Mouse (Mus musculus) hindlimb bud, embryonic 11.5 days (tissue): ENCODE results near the gene Fat3.

Experiments used
- DNase-seq: peaks from one replicate; pipeline ENCODE4 v3.0.0-alpha.2; 2012; ENCODE audit warnings: low read depth, low spot score; ENCODE audit errors: extremely low spot score

Fat3 gene

DNA sequence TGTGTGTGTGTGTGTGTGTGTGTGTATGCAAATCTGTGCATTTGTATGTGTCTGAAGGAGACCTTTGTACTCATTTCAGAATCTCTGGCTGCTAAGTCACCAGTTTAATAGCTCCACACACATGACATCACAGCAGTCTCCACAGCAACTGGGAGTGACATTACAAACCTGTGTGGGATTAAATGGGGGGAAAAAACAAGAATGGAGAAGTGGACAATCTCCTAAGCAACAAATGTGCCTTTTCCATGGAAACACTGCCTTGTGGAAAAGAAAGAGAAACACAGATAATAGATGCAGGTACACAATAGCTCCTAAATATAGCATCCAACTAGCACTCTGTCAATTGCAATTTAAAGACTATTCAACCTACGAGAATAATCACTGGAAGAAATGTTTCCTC lies 353.4 kb downstream of the Fat3 start:
- no peak for DNase-seq

DNA sequence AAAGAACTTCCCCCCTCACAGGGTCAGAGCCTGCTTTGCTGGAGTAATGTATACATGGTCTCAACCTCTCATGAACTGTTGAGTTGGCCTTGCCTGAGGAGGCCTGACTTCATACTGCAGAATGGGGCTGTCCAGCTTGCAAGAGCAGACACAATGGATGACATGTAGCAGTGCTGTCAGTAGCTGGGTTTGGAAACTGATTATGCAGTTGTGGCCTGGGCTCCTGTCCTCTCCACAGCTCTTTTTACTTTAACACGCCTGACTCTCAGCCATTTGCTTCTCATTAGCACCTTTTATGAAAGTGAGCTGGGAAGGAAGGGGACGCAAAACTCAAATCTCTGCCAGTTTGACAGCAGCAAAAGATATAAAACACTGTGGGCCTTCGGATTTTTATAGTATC lies 356.4 kb downstream of the Fat3 start:
- DNase-seq: no peak

DNA sequence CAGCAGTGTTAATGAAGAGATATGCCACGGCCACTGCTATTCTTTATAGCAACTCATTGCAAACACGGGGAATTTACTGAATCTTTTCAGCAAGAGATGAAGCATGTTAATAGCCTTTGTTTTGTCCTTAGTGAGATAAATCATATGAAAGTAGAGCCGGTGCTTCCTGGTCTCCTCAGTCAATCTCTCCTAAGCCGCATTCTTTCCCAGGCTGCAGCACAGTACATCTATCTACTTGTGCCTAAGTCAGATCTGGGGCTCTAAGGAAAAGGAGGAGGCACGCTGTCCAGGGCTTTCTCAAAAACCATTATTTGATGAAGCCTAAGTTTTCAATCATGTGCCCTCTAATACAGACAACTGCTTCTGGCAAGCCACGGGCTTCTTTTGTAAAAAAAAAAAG lies 361.8 kb downstream of the Fat3 start:
- DNase-seq: no peak

DNA sequence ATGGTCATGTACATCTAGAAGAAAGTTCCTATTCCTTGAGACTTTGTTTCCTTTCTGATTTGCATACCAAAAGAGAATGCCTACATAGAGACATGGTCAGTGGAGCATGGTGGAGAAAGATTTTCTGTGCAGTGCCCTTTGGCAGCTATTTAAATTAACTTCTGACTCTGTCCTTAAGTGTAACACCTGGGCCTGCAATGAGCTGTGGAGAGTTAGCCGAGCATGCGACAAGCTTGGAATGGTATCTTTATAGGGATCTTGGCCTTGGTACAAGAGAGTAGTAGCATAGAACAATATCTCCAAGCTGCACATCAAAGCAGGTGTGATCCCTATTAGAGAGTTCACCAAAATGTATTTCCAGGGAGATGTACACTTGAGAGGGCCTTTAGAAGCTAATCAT lies 368.0 kb downstream of the Fat3 start:
- no peak for DNase-seq

DNA sequence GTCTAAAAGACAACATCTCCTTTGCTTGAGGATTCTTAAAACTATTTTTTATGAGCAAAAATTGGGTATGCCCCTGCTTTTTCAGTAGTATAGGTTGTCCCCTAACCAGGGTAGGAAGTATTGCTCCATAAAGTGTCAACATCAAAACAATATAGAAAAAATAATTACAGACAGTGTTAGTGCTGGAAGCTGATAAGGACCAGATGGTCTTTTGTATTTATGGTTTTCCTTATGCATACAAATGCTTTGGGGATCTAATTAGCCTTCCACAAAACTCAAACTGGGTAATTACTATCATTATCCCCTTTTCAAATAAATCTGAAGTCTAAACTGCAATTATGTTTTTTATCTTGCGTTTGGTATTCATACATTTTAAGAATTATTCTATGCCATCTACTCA lies 368.5 kb downstream of the Fat3 start:
- DNase-seq: no peak

DNA sequence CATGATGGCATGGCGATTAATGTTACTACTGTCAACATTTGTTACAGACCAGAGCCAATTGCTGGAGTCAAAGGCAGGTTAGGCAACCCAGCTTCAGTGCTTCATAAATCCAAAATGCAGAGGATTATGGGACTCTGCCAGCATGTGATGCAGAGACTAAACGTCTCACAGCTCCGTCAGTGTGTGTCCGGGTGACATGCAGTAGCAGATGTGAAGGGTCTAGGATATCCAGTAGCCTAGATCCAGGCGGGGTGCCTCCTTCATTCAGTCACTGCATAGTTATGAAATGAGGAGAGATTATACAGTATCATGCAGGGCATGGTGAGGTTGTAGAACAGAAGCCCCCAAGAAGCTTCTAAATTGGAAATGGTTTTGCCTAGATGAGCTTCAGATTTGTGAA lies 379.3 kb downstream of the Fat3 start:
- no peak for DNase-seq

DNA sequence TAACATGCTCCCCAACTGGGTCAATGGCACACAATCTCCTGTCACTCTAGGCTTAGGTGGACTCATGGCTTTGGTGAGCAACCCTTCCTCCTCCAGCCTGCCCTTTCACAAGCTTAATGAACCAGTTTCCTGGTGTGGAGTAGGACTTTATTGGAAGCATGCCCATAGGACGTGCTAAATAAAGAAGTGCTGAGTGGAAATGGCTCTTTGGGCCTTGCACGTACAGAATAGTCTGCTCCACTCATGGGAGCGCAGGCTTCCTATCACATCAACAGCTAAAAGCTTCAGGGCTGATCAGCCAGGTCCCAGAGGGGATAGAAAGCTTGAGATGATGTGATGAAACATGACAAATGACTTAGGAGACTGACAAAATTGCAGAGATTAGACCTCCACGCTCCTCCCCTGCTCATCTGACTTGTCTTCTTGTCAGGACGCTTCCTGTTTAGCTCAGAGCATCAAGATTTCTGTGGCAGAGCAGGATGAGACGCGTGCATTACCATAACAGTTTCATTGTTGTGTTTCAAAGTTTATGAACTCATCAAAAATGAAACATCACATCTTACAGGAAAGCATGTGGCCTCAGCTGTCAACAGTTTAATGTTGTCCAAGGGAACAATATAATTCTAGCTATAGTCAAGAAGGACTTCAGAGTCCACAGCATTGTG lies 386.1 kb downstream of the Fat3 start:
- DNase-seq: no peak

DNA sequence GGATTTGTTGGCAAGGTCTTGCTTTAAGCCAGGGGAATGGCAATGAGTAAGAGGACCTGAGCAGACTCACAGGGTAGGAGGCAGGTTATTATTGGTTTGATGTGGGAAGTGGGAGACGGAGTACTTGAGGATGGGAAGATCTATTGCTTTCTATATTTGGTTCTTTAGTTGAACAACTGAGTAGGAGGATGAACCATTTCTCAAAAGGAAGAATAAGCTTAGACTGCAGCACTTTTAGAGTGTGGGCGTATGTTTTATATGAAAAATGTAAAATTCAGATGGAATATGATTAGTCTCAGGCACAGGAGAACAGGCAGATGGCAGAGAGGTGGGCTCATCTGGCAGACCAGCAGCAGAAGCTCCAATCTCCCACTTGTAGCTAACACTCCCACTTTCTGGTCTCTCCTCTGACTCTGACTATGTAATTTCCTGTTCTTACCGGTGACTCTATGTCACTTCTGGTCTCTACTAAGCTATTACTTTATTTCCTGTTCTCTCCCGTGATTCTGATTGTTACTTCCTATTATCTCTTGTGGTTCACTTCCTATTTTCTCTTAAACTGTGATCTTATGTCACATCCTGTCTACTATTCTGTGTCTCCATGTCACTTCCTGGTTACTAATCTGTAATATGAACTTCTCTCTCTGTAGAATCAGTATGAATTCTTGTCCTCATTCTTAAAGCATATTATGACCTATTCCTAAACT lies 387.0 kb downstream of the Fat3 start:
- DNase-seq: no peak

DNA sequence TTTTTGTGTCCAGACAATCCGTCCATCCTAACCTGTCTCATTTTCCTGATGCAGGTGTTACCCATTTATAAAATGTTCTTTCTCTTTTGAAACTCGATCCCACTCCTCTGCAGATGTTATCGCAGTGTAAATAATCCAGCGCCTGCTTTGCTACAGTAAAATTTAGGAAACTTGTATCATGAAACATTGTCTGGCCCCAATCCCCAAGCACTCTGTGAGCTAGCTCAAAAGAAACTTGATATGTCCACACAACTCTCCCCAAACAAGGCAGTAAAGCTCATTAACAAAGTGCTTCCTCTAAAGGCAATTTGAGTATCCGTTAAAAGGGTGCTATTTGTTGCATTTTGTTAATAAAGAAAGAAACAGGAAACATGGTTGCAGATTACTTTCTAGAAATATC lies 393.2 kb downstream of the Fat3 start:
- DNase-seq: no peak

DNA sequence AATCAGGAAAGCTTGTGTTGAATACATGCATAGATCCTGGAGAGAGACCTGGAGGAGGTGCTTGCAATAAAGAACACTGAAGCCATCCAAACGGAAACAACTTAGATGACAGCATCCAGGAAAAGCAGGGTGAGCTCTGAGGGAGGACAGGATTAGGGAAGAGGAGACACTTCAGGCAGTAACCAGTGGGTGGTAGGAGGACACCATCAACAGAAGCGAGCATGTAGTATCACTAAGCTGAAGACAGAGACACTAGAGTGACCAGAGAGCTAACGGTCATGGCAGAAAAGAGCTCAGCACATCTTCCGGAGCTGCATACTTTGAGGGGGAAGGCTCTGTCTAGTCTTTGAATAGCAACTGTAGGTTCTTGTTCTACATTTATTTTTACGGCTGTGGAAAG lies 393.7 kb downstream of the Fat3 start:
- DNase-seq: no peak

DNA sequence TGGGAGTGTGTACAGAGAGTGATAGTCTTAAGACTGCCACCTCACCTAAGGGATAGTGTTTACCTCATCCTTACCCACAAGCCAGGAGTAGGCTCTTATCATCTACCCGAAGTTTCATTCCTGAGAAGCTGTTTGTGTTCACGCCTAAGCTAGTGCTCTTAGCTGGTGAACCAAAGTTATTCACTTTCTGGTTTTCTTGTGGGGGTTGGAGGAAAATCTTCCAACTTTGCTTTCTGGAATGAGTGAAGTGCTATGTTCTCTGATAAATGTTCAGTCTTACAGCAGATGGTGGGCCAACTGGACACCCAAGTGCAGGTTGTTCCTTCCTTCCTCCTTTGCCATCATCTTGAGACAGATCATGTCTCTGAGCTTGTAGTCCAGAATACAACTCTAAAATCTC lies 402.5 kb downstream of the Fat3 start:
- no peak for DNase-seq

DNA sequence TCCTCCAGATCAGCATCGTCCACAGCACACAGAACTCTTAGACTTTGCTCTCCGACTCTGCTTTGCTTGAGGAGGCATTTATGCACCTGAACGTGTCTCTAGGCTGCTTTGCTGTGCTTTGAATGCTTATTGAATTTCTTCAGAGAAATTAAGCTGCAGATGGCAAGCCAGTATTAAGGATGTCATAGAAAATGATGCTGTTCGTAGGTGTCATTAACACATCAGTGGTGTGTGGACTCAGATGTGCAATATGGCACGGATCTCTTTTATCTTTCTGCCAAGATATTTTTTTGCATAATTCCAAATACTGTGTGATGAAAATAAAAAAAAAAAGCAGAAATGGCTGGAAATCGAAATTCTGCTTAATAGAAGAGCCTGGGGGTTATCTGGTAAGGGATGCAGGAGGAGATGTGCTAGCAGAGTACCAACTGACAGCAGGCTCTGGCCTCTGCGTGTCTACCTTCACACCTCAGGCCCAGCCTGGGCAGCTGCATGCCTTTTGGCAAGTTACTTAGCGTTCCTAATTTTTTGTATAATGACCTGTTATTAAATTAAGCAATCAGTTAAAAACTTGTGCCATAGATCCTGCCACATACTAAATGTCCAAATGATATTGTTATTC lies 407.9 kb downstream of the Fat3 start:
- no peak for DNase-seq

DNA sequence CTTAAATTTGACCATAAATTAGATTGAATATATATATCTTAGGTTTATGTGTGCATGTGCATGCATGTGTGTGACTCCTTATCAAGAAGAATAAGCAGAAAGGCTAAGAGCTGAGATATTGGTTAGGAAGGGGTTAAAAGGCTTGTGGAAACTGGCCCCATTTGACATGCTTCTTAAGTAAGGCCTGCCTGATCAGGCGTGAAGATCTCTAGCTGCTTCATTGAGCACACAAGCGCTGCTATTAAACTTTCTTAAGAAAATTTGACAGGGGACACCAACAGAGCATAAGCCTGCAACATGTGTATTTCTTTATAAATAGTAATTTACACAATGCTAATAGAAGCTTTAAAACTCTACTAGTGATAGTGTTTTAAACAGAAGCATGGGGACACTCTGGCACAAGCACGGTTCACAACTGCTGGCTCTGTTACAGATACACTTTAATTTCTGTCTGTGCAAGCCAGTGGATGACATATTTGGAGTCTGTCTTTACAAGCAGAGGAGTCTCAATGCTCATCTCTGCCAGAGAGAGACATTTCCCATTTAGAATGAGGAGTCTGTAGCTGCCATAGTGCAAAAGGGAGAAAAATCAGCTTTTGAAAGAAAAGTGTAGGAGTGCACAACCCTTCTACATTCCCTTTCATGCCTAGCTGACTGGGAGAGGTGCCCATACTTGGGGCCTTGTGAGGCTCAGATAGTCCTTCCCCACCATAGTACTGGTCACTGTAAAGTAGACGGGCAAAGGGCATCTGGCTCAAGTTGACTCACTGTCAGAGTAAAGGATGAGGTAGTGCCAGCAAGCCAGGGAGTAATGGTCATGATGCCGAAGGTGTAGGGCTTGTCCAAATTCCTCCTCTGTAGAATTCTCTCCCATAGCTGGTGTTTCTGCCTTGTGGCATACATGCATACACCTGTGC lies 408.8 kb downstream of the Fat3 start:
- no peak for DNase-seq

DNA sequence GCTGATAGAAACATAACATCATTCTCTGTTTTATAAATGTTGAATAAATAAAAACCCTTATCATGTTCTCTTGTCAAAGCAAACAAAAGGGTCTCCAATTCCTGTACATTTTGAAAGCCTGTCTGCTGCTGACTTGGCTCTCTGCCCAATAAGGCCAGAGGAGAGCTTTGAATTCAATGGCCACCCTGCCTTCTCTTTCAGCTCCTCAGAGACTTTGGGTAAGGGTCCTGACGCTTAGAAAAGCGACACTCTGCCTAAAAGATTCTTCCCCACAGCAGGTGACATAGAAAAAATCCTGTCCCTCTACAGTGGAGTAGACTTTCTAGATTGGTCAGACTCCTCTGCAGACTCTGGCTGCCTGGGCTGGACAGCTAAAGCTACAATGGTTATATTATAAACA lies 421.8 kb downstream of the Fat3 start:
- no peak for DNase-seq

DNA sequence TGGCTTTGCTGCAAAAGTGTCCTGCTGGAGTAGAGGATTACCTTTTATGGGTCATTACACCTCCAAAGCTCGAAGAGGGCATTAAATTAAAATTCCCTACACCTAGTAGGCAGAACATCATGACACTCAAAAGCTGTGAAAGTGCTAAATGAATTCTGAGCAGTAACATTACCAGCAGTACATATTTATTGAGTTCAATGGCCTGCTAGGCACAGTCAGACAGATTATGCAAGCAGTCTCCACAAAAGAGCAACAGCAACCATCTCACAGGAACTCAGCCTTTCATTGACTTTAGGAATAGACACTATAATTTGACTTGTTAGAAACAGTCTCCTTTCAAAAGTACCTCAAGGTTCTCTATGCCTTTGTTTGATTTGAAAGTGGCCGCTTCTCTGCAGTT lies 426.4 kb downstream of the Fat3 start:
- no peak for DNase-seq

DNA sequence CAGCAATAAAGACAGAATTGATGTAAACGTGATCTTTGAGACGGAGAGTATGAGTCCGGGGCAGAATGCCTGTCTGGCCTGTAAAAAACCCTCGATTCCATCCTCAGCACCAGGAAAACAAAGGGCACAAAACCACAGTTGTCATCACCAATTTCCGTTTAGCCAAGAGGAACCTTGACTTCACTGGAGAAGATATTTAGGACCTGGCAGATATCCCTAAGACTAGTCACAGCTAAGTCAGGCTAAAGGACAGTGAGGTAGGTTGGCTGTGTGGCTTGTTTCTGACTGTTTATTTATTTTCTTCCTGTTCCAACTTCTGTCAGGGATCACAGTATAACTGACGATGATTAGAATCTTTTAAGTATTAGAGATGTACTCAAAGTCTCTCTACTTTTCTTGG lies 427.0 kb downstream of the Fat3 start:
- no peak for DNase-seq

DNA sequence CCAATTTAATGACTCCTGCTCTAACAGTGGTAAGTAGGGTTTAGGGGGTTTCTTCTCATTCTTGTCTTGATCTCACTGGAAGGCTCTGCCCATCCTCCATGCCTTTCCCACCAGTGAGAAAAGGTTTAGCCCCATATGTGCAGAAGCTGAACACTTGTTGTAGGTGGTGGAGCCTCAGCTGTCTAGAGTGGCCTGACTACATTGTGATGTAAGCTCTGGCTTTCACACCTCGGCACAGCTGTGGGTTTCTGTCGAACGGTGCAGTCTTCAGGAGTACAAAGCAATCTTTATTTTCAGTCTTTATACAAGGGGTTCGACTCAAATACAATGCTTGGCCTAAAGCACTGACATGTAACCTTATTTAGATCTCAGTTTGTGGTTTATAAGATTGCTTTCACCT lies 437.6 kb downstream of the Fat3 start:
- DNase-seq: no peak

DNA sequence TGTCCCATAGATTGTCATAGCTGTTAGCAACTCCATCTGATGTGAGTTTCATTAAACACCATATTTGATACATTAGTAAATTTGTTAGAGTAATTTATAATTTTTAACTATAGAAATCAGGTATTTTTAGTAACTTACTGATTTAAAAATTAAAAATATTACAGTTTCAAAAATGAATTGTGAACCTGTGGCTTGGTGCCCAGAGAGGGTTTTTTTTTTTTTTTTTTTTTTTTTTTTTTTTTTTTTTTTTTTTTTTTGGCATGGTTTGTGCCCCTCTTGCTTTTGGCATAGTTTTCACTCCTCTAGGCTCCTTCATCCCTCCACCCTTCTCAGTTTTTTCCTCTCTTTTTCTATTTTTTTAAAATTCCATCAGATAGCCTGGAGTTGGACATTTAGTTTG lies 438.6 kb downstream of the Fat3 start:
- no peak for DNase-seq

DNA sequence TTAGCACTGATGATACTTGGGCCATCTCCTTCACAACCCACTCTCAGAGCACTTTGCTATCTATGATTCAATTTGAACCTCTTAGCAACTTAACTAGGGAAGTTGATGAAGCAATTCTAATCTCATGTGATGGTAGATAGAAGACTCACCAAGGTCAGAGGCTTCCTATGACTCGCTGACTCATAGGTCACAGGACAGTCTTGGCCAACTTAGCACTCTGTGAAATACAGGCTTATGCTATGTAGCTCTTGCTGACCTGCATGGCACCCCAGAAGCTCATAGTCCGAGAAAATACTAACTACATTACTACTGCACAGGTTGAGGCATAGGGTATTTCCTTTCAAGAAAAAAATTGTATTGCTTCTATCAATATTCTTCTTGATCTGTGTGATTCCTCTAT lies 454.4 kb downstream of the Fat3 start:
- no peak for DNase-seq

DNA sequence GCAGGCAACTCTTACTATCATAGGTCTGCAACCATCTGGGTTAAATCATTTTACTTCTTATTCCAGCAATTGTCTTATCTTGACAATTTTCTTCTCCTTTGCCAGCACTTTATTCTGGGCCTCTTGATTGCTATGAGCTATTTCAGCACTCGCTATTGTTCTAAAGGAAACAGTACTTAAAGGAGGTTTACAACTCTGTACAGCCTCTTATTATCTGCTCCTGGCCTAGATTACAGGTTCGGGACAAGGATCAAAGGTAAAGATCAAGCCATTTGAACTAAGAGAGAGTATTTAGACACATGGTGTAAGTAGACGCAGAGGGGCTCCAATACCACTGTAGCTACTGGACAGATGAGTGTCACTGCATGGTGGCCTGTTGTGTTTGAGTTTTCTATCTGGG lies 463.7 kb downstream of the Fat3 start:
- DNase-seq: no peak

DNA sequence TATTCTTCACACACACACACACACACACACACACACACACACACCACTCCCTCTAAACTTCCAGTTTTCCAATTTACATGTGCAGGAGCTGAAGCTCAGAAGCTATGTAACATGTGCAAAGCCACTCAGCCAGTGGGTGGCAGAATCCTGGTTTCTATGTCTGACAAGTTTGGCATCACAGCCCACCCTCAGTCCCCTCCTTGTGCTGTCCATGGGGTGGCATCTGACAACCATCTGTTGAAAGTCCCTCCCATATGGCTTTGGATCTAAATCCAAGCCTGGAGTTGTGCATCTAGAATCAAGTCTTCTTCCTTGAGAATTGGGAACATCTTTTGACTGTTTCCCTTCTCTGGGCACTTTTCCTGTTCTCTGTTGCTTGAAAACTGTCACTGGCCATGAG lies 464.7 kb downstream of the Fat3 start:
- no peak for DNase-seq
